Mouse (Mus musculus): ENCODE data around the gene Gzmn.

DNA sequence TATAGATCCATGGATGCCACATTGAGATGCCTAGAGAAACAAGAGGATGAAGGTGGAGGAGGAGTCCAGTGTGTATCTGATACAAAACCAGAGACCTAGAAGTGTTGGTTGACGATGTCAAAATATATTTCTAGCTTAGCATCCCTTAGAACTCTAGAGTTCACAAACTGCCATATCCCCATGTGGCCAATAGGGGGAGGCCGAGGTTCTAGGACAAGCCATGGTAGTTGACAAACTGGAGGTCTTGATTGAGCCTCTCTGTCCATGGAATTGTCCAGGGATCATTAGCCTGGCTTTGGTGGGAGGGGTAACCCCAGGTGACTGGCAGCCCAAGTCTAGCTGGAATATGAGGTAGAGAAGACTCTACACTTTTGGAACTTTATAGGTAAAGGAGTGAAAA lies 19.1 kb downstream of the Gzmn start:
- TF ChIP-seq CTCF (IDR thresholded peaks at IDR 0.05; ENCODE audit: borderline replicate concordance, control insufficient read depth, extremely low read depth, insufficient read depth, low read length, poor library complexity), result no peak
- no peak for TF ChIP-seq POLR2A (IDR thresholded peaks at IDR 0.05; ENCODE audit: control insufficient read depth, extremely low read depth, insufficient read depth, low read length, poor library complexity)
